Mouse (Mus musculus) kidney, embryonic 15.5 days (tissue): Measurements from ENCODE around the gene Prg3. TPM values are rescaled to one million over a fixed set of nuclear protein-coding genes. Genes with fewer than 3 reads are reported as not detected.

Experiments
- ATAC-seq: fragments of 200-750 bp; cut with Nextera tagmentation; replicated peaks from 2 replicates; pipeline ENCODE4 v1.8.0; 2017; ENCODE audit warnings: moderate TSS enrichment; ENCODE audit not compliant: low FRiP score
- H3K27ac ChIP-seq: fragments of 300-500 bp; sonication (generic); 2 replicates; pipeline ENCODE4 v1.5.1; 2015; ENCODE audit warnings: mild to moderate bottlenecking, inconsistent platforms
- H3K27me3 ChIP-seq: fragments of 300-500 bp; sonication (generic); 2 replicates; pipeline ENCODE4 v1.6.1; 2015; ENCODE audit warnings: inconsistent platforms
- H3K36me3 ChIP-seq: fragments of 300-500 bp; sonication (generic); 2 replicates; pipeline ENCODE4 v1.6.1; 2015; ENCODE audit warnings: inconsistent platforms
- H3K4me1 ChIP-seq: fragments of 300-500 bp; sonication (generic); 2 replicates; pipeline ENCODE4 v1.6.1; 2015; ENCODE audit warnings: inconsistent platforms
- H3K4me2 ChIP-seq: fragments of 300-500 bp; sonication (generic); 2 replicates; pipeline ENCODE4 v1.6.1; 2015; ENCODE audit warnings: moderate library complexity, mild to moderate bottlenecking, inconsistent platforms
- H3K4me3 ChIP-seq: fragments of 300-500 bp; sonication (generic); replicated peaks from 2 replicates; pipeline ENCODE4 v1.5.1; 2015; ENCODE audit warnings: mild to moderate bottlenecking, inconsistent platforms
- H3K9ac ChIP-seq: fragments of 300-500 bp; sonication (generic); 2 replicates; pipeline ENCODE4 v1.6.1; 2015; ENCODE audit warnings: mild to moderate bottlenecking, inconsistent platforms
- H3K9me3 ChIP-seq: fragments of 300-500 bp; sonication (generic); replicated peaks from 2 replicates; pipeline ENCODE4 v1.6.1; 2016; ENCODE audit warnings: inconsistent platforms
- WGBS: fragments of 180-500 bp; shearing (Covaris S2); methylation state at CpG from one replicate; pipeline ENCODE4 v1.1.7; 2015; ENCODE audit warnings: mixed read lengths; 5-methylcytosine and 5-hydroxymethylcytosine counted together
- polyA plus RNA-seq: library from polyadenylated mRNA; unstranded; fragments of >200 nt; fragmentation: Nextera tagmentation; extraction: Ambion mirVana; gene quantifications from 2 replicates; pipeline ENCODE4 v1.2.1, GENCODE M21; 2015

The Prg3 gene
- not detected in 2 replicates for polyA plus RNA-seq

DNA sequence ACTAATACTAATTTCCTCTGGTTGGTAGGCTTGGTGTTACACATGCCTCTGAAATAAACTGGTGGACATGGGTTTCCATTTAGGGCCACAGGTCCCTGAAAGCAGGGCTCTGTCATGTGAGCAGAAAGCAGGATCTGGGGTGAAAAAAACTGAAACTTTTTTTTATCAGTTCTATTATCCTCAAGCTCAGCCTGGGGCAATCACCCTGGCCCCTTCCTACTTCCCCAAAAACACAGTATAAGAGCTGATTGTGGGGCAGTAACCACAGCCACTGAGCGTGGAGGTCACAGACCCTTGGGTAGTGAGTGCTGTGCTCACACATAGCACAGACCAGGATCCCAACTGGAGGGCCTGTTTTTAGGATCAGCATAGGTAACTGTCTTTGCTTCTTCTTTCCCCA is at the start of gene Prg3:
TSS of gene Prg3 (plus strand) at position 286 of the 400 bp plus-strand sequence.
- no peaks in the 10 kb centered on the region for H3K36me3 ChIP-seq
- H3K27ac ChIP-seq, result no peak within 1 kb of the TSS
- no peak within 1 kb of the TSS for H3K4me2 ChIP-seq
- WGBS, result 73% methylated on average over 1 of the region's 1 CpGs
- no peaks in the 10 kb centered on the region for H3K27me3 ChIP-seq
- no peak for ATAC-seq
- H3K4me1 ChIP-seq, result no peaks in the 10 kb centered on the region
- no peaks in the 10 kb centered on the region for H3K9me3 ChIP-seq
- no peak within 1 kb of the TSS for H3K4me3 ChIP-seq
- no peak within 1 kb of the TSS for H3K9ac ChIP-seq

DNA sequence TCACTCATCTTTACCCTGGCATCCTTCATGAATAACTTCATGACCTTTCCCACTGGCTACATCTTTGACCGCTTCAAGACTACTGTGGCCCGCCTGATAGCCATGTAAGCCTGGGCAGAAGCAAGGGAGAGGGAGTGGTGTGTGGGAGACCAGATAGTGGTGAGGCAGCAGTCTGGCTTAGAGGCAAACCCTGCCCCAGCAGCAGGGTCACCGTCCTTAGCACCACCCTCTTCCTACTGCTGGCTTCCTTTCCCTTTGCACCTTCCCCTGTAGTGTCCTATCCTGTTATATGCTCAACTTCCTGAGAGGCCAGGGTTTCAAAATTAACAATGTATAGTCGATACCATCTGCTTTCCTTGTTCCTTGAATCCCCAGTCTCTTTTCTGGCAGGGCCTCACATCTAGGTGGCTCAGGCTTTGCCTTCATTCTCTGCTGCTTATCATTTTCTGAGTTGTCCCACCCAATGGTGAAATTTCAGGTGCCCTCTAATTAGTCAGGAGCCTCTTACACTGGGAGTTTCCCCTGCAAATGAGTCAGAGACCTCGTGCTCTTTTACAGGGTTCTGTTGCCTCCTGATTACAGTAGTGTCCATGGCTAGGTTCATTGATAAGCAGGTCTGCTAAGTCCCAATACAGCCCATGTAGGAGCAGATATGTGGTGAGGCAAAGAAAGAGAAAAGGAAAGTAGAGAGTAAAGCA is 49.6 kb upstream of the Prg3 start:
- H3K27ac ChIP-seq, result peak overlapping the region; percentile 87; the same call in 1 of the 2 replicates
- H3K36me3 ChIP-seq, result peaks cover 20% of the 10 kb centered on the region; the same call in 1 of the 2 replicates
- H3K9me3 ChIP-seq, result no peaks in the 10 kb centered on the region
- H3K27me3 ChIP-seq, result no peaks in the 10 kb centered on the region
- 65% methylated on average over 5 of the region's 5 CpGs for WGBS
- H3K4me1 ChIP-seq, result peaks cover 16% of the 10 kb centered on the region
- H3K4me2 ChIP-seq, result peak overlapping the region; percentile 65
- no peak overlapping the region for H3K9ac ChIP-seq
- peak overlapping the region; percentile 57 for H3K4me3 ChIP-seq
- ATAC-seq, result peak; percentile 54

DNA sequence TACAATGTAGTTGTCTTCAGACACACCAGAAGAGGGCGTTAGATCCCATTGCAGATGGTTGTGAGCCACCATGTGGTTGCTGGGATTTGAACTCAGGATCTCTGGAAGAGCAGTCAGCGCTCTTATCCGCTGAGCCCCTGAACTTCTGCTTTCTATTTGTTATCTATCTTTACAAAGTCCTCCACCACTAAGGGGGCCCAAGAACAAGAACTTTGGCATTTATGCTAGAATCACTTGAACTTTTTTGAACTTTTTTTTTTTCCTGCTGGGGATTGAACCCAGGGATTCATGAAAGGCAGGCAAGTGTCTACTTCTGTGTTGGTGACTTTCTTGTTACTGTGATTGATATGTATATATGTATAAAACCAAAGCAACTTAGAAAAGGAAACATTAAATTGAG is 48.7 kb upstream of the Prg3 start:
- H3K36me3 ChIP-seq, result peaks cover 24% of the 10 kb centered on the region
- no peak overlapping the region for H3K4me2 ChIP-seq
- no peaks in the 10 kb centered on the region for H3K27me3 ChIP-seq
- H3K4me3 ChIP-seq, result no peak overlapping the region
- H3K27ac ChIP-seq, result no peak overlapping the region
- no peak overlapping the region for H3K9ac ChIP-seq
- peaks cover 13% of the 10 kb centered on the region for H3K4me1 ChIP-seq
- H3K9me3 ChIP-seq, result no peaks in the 10 kb centered on the region
- no peak for ATAC-seq
- 95% methylated on average over 3 of the region's 3 CpGs for WGBS

DNA sequence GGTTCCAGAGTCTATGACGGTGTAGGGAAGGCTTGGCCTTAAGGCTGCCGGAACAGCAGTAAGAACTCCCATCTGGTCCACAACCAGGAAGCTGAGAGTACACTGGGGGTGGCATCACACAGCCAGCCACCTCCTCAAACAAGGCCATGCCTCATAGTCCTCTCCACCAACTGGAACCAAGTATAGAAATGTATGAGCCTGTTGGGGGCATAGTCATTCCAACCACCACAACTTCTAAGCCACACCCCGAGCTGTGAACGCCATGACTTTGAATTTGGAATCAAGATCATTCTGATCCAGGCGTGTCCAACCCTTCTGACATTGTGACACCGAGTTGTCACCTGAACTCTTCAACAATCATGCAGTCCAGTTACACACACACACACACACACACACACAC is 48.3 kb upstream of the Prg3 start:
- Histone ChIP-seq H3K4me3 (no peak overlapping the region), H3K36me3 (peaks cover 28% of the 10 kb centered on the region), H3K9ac (no peak overlapping the region), H3K9me3 (no peaks in the 10 kb centered on the region), H3K27me3 (no peaks in the 10 kb centered on the region), H3K4me2 (no peak overlapping the region), H3K4me1 (peaks cover 12% of the 10 kb centered on the region), H3K27ac (no peak overlapping the region)
- no peak for ATAC-seq
- WGBS, result 97% methylated on average over 6 of the region's 6 CpGs

DNA sequence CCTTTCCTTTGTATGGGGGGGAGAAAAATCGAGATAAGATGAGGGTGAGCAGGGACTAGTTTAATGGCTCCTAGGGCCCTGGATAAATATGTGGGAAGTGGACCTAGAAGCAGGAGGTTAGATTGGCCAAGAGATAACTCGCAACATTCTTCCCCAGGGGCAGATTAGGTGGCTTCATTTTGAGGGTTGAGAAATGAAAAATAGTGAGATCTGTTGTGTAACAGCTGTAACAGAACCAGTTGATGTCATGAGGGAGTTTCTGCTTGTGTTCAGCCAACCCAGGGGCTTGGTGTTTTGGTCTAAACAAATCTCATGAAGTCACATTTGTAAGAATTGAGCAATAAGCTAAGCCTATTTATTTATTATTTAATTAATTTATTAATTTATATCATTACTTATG is 46.7 kb upstream of the Prg3 start:
- no peaks in the 10 kb centered on the region for H3K9me3 ChIP-seq
- H3K4me2 ChIP-seq, result no peak overlapping the region
- ATAC-seq, result no peak
- no peak overlapping the region for H3K4me3 ChIP-seq
- peaks cover 12% of the 10 kb centered on the region for H3K4me1 ChIP-seq
- no peaks in the 10 kb centered on the region for H3K27me3 ChIP-seq
- no peak overlapping the region for H3K9ac ChIP-seq
- H3K36me3 ChIP-seq, result peaks cover 43% of the 10 kb centered on the region
- 61% methylated on average over 2 of the region's 2 CpGs for WGBS
- H3K27ac ChIP-seq, result no peak overlapping the region

DNA sequence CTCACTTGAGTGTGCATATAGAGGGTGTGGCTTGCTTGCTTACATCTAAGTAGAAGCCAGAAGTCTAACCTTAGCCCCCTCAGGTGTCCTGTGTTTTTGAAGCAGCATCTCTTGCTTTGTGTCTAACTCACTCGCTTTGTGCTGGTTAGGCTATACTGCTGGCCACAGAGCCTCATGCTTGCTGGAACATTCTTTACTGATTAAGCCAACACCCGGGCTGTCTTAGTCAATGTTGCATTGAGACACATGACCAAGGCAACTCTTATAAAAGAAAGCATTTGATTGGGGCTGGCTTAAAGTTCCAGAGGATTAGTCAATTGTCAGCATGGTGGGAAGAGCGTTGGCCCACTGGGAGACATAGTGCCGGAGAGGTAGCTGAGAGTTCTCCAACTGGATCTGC is 46.2 kb upstream of the Prg3 start:
- peaks cover 12% of the 10 kb centered on the region for H3K4me1 ChIP-seq
- ATAC-seq, result no peak
- no peak overlapping the region for H3K4me3 ChIP-seq
- H3K27me3 ChIP-seq, result no peaks in the 10 kb centered on the region
- H3K9ac ChIP-seq, result no peak overlapping the region
- no peak overlapping the region for H3K4me2 ChIP-seq
- no peak overlapping the region for H3K27ac ChIP-seq
- H3K36me3 ChIP-seq, result peaks cover 48% of the 10 kb centered on the region
- no peaks in the 10 kb centered on the region for H3K9me3 ChIP-seq
- WGBS, result 94% methylated on average over 4 of the region's 4 CpGs

DNA sequence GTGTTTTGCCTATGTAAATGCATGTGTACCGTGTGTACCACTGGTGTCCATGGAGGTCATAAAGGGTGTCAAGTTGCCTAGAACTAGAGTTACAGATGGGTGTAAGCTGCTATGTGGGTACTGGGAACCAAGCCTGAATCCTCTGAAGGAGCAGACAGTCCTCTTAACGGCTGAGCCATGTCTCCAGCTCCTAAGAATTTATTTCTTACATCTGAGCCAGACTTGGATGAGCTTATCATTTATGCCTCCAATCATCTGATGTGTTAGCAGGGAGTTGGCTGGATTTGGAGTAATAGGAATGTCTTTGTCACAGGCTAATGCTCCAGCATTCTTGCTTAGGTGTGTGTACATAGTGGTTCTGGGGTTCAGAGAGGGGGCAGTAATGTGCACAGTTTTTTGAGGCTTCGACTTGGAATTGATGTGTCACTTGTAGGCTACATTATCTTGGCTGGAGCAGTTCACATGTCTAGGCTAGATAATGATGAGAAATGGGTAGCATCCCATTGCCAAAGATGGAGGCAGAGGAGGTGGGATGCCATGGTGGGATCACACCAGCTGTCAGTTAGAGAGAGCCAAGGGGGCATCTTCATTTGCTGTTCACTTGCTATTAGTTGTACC is 40.8 kb upstream of the Prg3 start:
- H3K27me3 ChIP-seq, result no peaks in the 10 kb centered on the region
- no peak overlapping the region for H3K4me2 ChIP-seq
- peaks cover 81% of the 10 kb centered on the region for H3K36me3 ChIP-seq
- no peaks in the 10 kb centered on the region for H3K4me1 ChIP-seq
- no peak overlapping the region for H3K4me3 ChIP-seq
- H3K9ac ChIP-seq, result no peak overlapping the region
- WGBS, result 88% methylated on average over 3 of the region's 3 CpGs
- no peaks in the 10 kb centered on the region for H3K9me3 ChIP-seq
- H3K27ac ChIP-seq, result no peak overlapping the region
- ATAC-seq, result no peak

DNA sequence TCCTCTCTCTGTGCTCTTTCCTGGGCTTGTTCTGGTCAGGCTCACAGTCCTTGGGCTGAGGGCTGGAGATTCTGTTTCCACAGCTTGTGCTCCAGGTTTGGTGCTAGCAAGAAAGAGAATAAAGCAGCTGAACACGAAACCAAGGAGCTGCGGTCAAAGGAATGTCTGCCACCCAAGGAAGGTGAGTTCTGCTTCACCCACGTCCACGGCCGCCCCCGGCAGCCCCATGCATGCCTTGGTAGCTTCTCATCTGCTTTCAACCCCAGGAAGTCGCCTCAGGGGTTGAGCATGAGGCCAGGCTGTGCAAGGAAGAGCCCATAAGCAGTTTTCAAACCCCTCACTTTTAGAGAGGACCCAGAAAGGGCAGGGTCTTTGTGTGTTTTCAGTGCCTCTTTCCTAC is 39.8 kb upstream of the Prg3 start:
- peaks cover 89% of the 10 kb centered on the region for H3K36me3 ChIP-seq
- no peaks in the 10 kb centered on the region for H3K9me3 ChIP-seq
- no peaks in the 10 kb centered on the region for H3K27me3 ChIP-seq
- H3K4me1 ChIP-seq, result no peaks in the 10 kb centered on the region
- WGBS, result 90% methylated on average over 7 of the region's 7 CpGs
- no peak overlapping the region for H3K27ac ChIP-seq
- ATAC-seq, result no peak
- H3K4me3 ChIP-seq, result no peak overlapping the region
- no peak overlapping the region for H3K9ac ChIP-seq
- no peak overlapping the region for H3K4me2 ChIP-seq

DNA sequence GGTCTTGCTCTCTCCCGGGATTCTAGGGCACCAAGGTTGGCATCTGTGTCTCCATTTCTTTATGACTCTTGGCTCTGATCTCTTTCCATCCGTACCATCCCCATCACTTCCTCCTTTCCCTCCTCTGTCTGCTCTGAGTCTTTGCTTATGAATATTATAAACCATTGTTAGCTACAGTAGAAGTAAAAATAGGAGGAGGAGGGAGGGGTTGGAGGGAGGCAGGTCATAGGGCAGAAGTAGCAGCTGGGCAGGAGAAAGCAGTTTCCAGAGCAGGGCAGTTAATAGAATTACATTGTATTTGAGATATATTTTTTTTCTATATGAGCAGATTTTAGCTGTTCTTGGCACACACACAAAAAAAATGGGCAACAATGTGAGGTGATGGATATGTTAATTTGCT is 39.3 kb upstream of the Prg3 start:
- Histone ChIP-seq H3K27ac (no peak overlapping the region), H3K9me3 (no peaks in the 10 kb centered on the region), H3K4me2 (no peak overlapping the region), H3K4me1 (no peaks in the 10 kb centered on the region), H3K9ac (no peak overlapping the region), H3K4me3 (no peak overlapping the region), H3K36me3 (peaks cover 94% of the 10 kb centered on the region), H3K27me3 (no peaks in the 10 kb centered on the region)
- 98% methylated on average over 2 of the region's 2 CpGs for WGBS
- no peak for ATAC-seq

DNA sequence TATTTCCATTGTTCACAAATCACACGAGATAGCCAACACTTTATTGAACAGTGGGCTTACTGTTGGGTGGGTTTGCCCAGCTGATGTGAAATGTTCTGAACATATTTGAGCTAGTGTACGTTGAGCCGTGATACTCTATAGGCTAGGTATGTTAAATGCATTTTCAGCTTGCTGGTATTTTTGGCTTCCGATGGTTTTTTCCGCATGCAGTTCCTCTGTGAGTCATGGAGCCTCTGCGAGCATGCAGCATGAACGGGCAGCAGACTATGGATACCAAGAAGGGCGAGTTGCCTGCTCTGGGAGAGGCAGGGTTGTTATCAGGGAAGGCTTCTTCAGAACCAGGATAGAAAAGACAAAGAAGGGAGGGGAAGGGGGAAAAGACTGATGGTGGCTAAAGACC is 37.0 kb upstream of the Prg3 start:
- Histone ChIP-seq H3K27me3 (no peaks in the 10 kb centered on the region), H3K4me3 (no peak overlapping the region), H3K36me3 (peaks cover 92% of the 10 kb centered on the region), H3K4me1 (no peaks in the 10 kb centered on the region), H3K4me2 (no peak overlapping the region), H3K9me3 (no peaks in the 10 kb centered on the region), H3K27ac (no peak overlapping the region), H3K9ac (no peak overlapping the region)
- 93% methylated on average over 8 of the region's 8 CpGs for WGBS
- no peak for ATAC-seq

DNA sequence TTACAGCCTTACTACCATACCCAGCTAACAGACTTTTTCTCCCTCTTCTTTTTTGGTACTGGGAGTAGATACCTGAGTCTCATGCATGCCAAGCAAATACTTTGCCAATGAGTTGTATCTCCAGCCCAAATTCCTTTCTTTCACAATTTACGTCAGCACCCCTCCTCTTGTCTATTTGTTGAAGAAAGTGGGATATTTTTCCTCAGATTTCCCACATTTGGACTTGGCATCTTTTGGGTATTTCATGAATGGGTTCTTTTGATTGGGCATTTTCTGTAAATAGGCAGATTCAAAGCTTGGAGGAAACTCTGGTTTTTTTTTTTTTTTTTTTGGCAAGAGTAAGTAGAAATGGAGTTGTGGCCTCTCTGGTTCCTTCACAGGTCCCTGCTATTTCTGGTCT is 35.8 kb upstream of the Prg3 start:
- H3K36me3 ChIP-seq, result peaks cover 90% of the 10 kb centered on the region

DNA sequence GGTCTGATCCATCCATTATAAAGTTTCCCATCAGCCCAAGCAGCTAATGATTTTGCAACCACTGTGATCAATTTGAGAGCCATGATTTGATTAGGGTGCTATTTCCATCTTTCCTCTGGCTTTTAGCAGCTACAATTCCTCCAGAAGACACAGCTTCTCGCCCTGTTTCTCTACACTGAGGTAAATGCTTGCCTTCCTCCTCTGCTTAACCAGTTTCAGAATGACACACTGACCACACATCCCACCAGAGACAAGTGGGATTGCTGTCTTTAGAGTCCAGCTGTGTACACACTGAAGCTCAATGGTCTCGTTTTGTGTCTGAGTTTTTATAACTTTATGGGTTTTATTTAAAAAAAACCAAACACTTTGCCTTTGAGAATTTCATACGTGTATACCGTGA is 35.3 kb upstream of the Prg3 start:
- H3K9me3 ChIP-seq, result no peaks in the 10 kb centered on the region
- ATAC-seq, result no peak
- no peak overlapping the region for H3K9ac ChIP-seq
- no peak overlapping the region for H3K27ac ChIP-seq
- H3K4me3 ChIP-seq, result no peak overlapping the region
- H3K36me3 ChIP-seq, result peaks cover 90% of the 10 kb centered on the region
- 79% methylated on average over 4 of the region's 4 CpGs for WGBS
- no peaks in the 10 kb centered on the region for H3K4me1 ChIP-seq
- no peaks in the 10 kb centered on the region for H3K27me3 ChIP-seq
- no peak overlapping the region for H3K4me2 ChIP-seq

More for the DNA sequence above, 35.8 kb upstream of the Prg3 start:
- H3K27me3 ChIP-seq, result no peaks in the 10 kb centered on the region
- H3K4me3 ChIP-seq, result no peak overlapping the region
- no peak overlapping the region for H3K9ac ChIP-seq
- H3K27ac ChIP-seq, result no peak overlapping the region
- H3K9me3 ChIP-seq, result no peaks in the 10 kb centered on the region
- 94% methylated on average over 1 of the region's 1 CpGs for WGBS
- no peaks in the 10 kb centered on the region for H3K4me1 ChIP-seq
- H3K4me2 ChIP-seq, result no peak overlapping the region
- no peak for ATAC-seq

DNA sequence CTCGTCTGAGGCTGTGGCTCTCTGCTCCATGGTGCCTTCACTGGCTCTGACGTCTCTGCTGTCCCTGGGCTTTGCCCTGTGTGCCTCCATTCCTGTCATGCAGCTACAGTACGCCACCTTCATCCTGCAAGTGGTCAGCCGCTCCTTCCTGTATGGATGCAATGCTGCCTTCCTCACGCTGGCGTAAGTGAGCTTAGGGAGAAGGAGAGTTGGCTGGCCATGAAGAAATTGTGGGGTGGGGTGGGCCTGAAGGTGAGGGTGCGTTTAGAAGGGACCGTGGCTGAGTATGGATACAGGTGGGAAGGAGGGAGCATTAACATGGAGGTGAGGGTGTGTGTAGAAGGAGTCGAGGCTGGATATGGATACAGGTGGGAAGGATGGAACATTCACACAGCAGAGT is 32.6 kb upstream of the Prg3 start:
- no peaks in the 10 kb centered on the region for H3K9me3 ChIP-seq
- 90% methylated on average over 9 of the region's 9 CpGs for WGBS
- H3K4me2 ChIP-seq, result no peak overlapping the region
- peaks cover 85% of the 10 kb centered on the region for H3K36me3 ChIP-seq
- no peak overlapping the region for H3K27ac ChIP-seq
- H3K4me3 ChIP-seq, result no peak overlapping the region
- no peaks in the 10 kb centered on the region for H3K27me3 ChIP-seq
- ATAC-seq, result no peak
- no peaks in the 10 kb centered on the region for H3K4me1 ChIP-seq
- H3K9ac ChIP-seq, result no peak overlapping the region
